In genomic region chr7:92896036-92896435, GRCm38 (mm10) we compare ENCODE assay signal across 30 mouse cellular contexts. TPM values are rescaled to one million over a fixed set of nuclear protein-coding genes. Genes with fewer than 3 reads are reported as not detected.
DNase-seq lines count a peak whose midpoint lies in the region; ATAC-seq and TF ChIP-seq lines count a peak whose summit lies in the region.
"Had no signal": no experiment of that assay in that cellular context is flagged by ENCODE, and none has a peak within 500 bp of the region (broad histone marks: within the 10 kb centered on the region; RNA-seq: fewer than 3 reads in every experiment).

No protein-coding gene starts in this region.

- ATAC-seq in forebrain, postnatal 0 days, result no peak
- peak; percentile 33 for ATAC-seq in forebrain, embryonic 16.5 days
- ATAC-seq in forebrain, embryonic 11.5 days (replicated peaks; ENCODE audit: low FRiP score), result no peak
- ATAC-seq in liver, embryonic 12.5 days, result no peak
- ATAC-seq: hindbrain, postnatal 0 days; inflammation-experienced regulatory T-cells, adult 6 months; intestine, embryonic 16.5 days; Patski had no signal

- no peak overlapping the region for H3K4me2 ChIP-seq in forebrain, postnatal 0 days (ENCODE audit: low read depth)
- no peak overlapping the region for H3K4me2 ChIP-seq in forebrain, embryonic 16.5 days (ENCODE audit: low read length)
- no peak overlapping the region for H3K4me2 ChIP-seq in forebrain, embryonic 11.5 days (ENCODE audit: low read depth, low read length, severe bottlenecking)
- H3K4me2 ChIP-seq in liver, embryonic 12.5 days, result no peak overlapping the region
- H3K4me2 ChIP-seq: embryonic facial prominence, embryonic 13.5 days; heart, embryonic 13.5 days; hindbrain, embryonic 14.5 days had no signal

- H3K4me3 ChIP-seq in forebrain, embryonic 10.5 days, result no peak overlapping the region
- H3K4me3 ChIP-seq in forebrain, postnatal 0 days (ENCODE audit: low read depth, low read length), result no peak overlapping the region
- H3K4me3 ChIP-seq in forebrain, embryonic 16.5 days (replicated peaks; ENCODE audit: low read length), result no peak overlapping the region
- H3K4me3 ChIP-seq in forebrain, embryonic 11.5 days (ENCODE audit: low read depth, low read length), result no peak overlapping the region
- H3K4me3 ChIP-seq in liver, embryonic 12.5 days, result no peak overlapping the region
- H3K4me3 ChIP-seq: embryonic facial prominence, embryonic 10.5 days; embryonic facial prominence, embryonic 13.5 days; erythroblast, embryonic 14.5 days; heart, adult 2 months; heart, embryonic 10.5 days; heart, embryonic 13.5 days had no signal

- H3K27me3 ChIP-seq in forebrain, embryonic 10.5 days (ENCODE audit: poor library complexity, severe bottlenecking), result no peaks in the 10 kb centered on the region
- no peaks in the 10 kb centered on the region for H3K27me3 ChIP-seq in forebrain, postnatal 0 days (ENCODE audit: insufficient read depth, low read length)
- H3K27me3 ChIP-seq in forebrain, embryonic 16.5 days (replicated peaks; ENCODE audit: control insufficient read depth, insufficient read depth, low read length), result no peaks in the 10 kb centered on the region
- no peaks in the 10 kb centered on the region for H3K27me3 ChIP-seq in forebrain, embryonic 11.5 days (ENCODE audit: control insufficient read depth, insufficient read depth, low read length)
- H3K27me3 ChIP-seq in liver, embryonic 12.5 days (replicated peaks), result no peaks in the 10 kb centered on the region
- H3K27me3 ChIP-seq: embryonic facial prominence, embryonic 13.5 days; heart, embryonic 13.5 days; Patski had no signal

- 0 out of 2 replicates have a peak, but pooled peaks cover 3% of the 10 kb centered on the region for H3K9me3 ChIP-seq in forebrain, embryonic 10.5 days
- no peaks in the 10 kb centered on the region for H3K9me3 ChIP-seq in forebrain, postnatal 0 days (ENCODE audit: low read length)
- H3K9me3 ChIP-seq in forebrain, embryonic 16.5 days (ENCODE audit: control insufficient read depth, low read length), result no peaks in the 10 kb centered on the region; the same call in 1 of the 2 replicates
- H3K9me3 ChIP-seq in forebrain, embryonic 11.5 days (ENCODE audit: control insufficient read depth, low read length), result no peaks in the 10 kb centered on the region
- H3K9me3 ChIP-seq in liver, embryonic 12.5 days (replicated peaks), result no peaks in the 10 kb centered on the region
- H3K9me3 ChIP-seq: embryonic facial prominence, embryonic 10.5 days; embryonic facial prominence, embryonic 13.5 days; heart, embryonic 10.5 days; heart, embryonic 13.5 days had no signal

- H3K27ac ChIP-seq in forebrain, embryonic 10.5 days, result no peak overlapping the region
- H3K27ac ChIP-seq in forebrain, postnatal 0 days (ENCODE audit: low read depth, low read length), result no peak overlapping the region
- H3K27ac ChIP-seq in forebrain, embryonic 16.5 days (ENCODE audit: low read length), result no peak overlapping the region
- H3K27ac ChIP-seq in forebrain, embryonic 11.5 days (ENCODE audit: low read depth, low read length), result no peak overlapping the region
- no peak overlapping the region for H3K27ac ChIP-seq in liver, embryonic 12.5 days
- H3K27ac ChIP-seq: embryonic facial prominence, embryonic 10.5 days; embryonic facial prominence, embryonic 13.5 days; heart, adult 2 months; heart, embryonic 10.5 days; heart, embryonic 13.5 days; hindbrain, embryonic 14.5 days; hindbrain, postnatal 0 days had no signal

- 80% methylated on average over 5 of the region's 5 CpGs for WGBS in forebrain, embryonic 10.5 days
- WGBS in forebrain, postnatal 0 days, result 64% methylated on average over 5 of the region's 5 CpGs
- WGBS in forebrain, embryonic 16.5 days, result 60% methylated on average over 5 of the region's 5 CpGs
- 74% methylated on average over 5 of the region's 5 CpGs for WGBS in forebrain, embryonic 11.5 days
- 61% methylated on average over 5 of the region's 5 CpGs for WGBS in liver, embryonic 12.5 days (ENCODE audit: insufficient replicate concordance)

- H3K9ac ChIP-seq in forebrain, postnatal 0 days, result no peak overlapping the region
- no peak overlapping the region for H3K9ac ChIP-seq in forebrain, embryonic 16.5 days (replicated peaks; ENCODE audit: low read depth, low read length)
- no peak overlapping the region for H3K9ac ChIP-seq in forebrain, embryonic 11.5 days (ENCODE audit: low read length)
- H3K9ac ChIP-seq in liver, embryonic 12.5 days, result no peak overlapping the region
- H3K9ac ChIP-seq: embryonic facial prominence, embryonic 13.5 days; heart, embryonic 13.5 days; hindbrain, embryonic 14.5 days had no signal

- peak; percentile 9 for DNase-seq in forebrain, embryonic 10.5 days (ENCODE audit: extremely low spot score, low spot score)
- DNase-seq in forebrain, postnatal 0 days, result no peak
- no peak for DNase-seq in forebrain, embryonic 11.5 days (ENCODE audit: low spot score)
- DNase-seq in right cerebral cortex, postnatal 25 days, result peak; percentile 5
- no peak for DNase-seq in right cerebral cortex, postnatal 4 days
- peak; percentile 55 for DNase-seq in telencephalon, adult 2 months (ENCODE audit: low read depth, low spot score)
- DNase-seq: adrenal gland, adult 2 months; adrenal gland, postnatal 14 days; cerebellum, adult 2 months; cerebellum, adult 9-11 months; cerebellum, postnatal 25 days; embryo, embryonic 11 days; gastrocnemius, postnatal 10 days; gastrocnemius, postnatal 36 days; heart, adult 2 months; heart, postnatal 14 days; heart, postnatal 4 days; kidney, adult 18-20 months had no signal

- H3K4me1 ChIP-seq in forebrain, embryonic 10.5 days, result 0 out of 2 replicates have a peak, but pooled peaks cover under 1% of the 10 kb centered on the region
- no peaks in the 10 kb centered on the region for H3K4me1 ChIP-seq in forebrain, postnatal 0 days (ENCODE audit: insufficient read depth)
- H3K4me1 ChIP-seq in forebrain, embryonic 16.5 days (replicated peaks; ENCODE audit: control insufficient read depth, insufficient read depth, low read length), result peaks cover 3% of the 10 kb centered on the region; the same call in 1 of the 2 replicates
- no peaks in the 10 kb centered on the region for H3K4me1 ChIP-seq in forebrain, embryonic 11.5 days (replicated peaks; ENCODE audit: control insufficient read depth, insufficient read depth, low read length)
- H3K4me1 ChIP-seq in liver, embryonic 12.5 days, result peaks cover 19% of the 10 kb centered on the region; the same call in 1 of the 2 replicates
- H3K4me1 ChIP-seq: embryonic facial prominence, embryonic 13.5 days; heart, embryonic 10.5 days had no signal

- TF ChIP-seq CTCF in forebrain, postnatal 0 days (IDR thresholded peaks at IDR 0.05; ENCODE audit: low read depth), result no peak

- peaks cover 5% of the 10 kb centered on the region for H3K36me3 ChIP-seq in forebrain, embryonic 10.5 days (replicated peaks)
- H3K36me3 ChIP-seq in forebrain, postnatal 0 days (ENCODE audit: insufficient read depth), result no peaks in the 10 kb centered on the region
- H3K36me3 ChIP-seq in forebrain, embryonic 16.5 days (ENCODE audit: control insufficient read depth, insufficient read depth), result no peaks in the 10 kb centered on the region
- H3K36me3 ChIP-seq in forebrain, embryonic 11.5 days (ENCODE audit: control insufficient read depth, insufficient read depth, low read length), result no peaks in the 10 kb centered on the region
- H3K36me3 ChIP-seq in liver, embryonic 12.5 days, result peaks cover 8% of the 10 kb centered on the region
- H3K36me3 ChIP-seq: embryonic facial prominence, embryonic 10.5 days; embryonic facial prominence, embryonic 13.5 days; heart, embryonic 10.5 days had no signal

RNA-seq across cellular contexts. Expression of gene Prcp, which starts 21.8 kb away (rescaled TPM):
- polyA plus RNA-seq in forebrain, embryonic 10.5 days (2016; fragmentation: Nextera tagmentation; extraction: Ambion mirVana), result 19.5 and 21.2 TPM in 2 replicates
- total RNA-seq in forebrain, postnatal 0 days (2014; rRNA removed), result 15.7 and 20.8 TPM in 2 replicates
- 11.6 and 12.5 TPM in 2 replicates for polyA plus RNA-seq in forebrain, postnatal 0 days (2015; fragmentation: Nextera tagmentation; extraction: Ambion mirVana)
- polyA plus RNA-seq in forebrain, embryonic 16.5 days (2015; fragmentation: Nextera tagmentation; extraction: Ambion mirVana), result 17.3 and 19.7 TPM in 2 replicates
- polyA plus RNA-seq in forebrain, embryonic 11.5 days (2014; fragmentation: Nextera tagmentation; extraction: Ambion mirVana), result 18.9 and 20.3 TPM in 2 replicates
- 18.2 and 20.0 TPM in 2 replicates for polyA plus RNA-seq in liver, embryonic 12.5 days (2016; fragmentation: Nextera tagmentation; extraction: Ambion mirVana)

RNA-seq across cellular contexts. Expression of gene Ddias, which starts 22.0 kb away (rescaled TPM):
- 25.3 and 26.6 TPM in 2 replicates for polyA plus RNA-seq in forebrain, embryonic 10.5 days (2016; fragmentation: Nextera tagmentation; extraction: Ambion mirVana)
- total RNA-seq in forebrain, postnatal 0 days (2014; rRNA removed), result 4.2 and 5.1 TPM in 2 replicates
- polyA plus RNA-seq in forebrain, postnatal 0 days (2015; fragmentation: Nextera tagmentation; extraction: Ambion mirVana), result 3.2 and 3.3 TPM in 2 replicates
- 6.6 and 9.6 TPM in 2 replicates for polyA plus RNA-seq in forebrain, embryonic 16.5 days (2015; fragmentation: Nextera tagmentation; extraction: Ambion mirVana)
- 26.1 and 27.4 TPM in 2 replicates for polyA plus RNA-seq in forebrain, embryonic 11.5 days (2014; fragmentation: Nextera tagmentation; extraction: Ambion mirVana)
- polyA plus RNA-seq in liver, embryonic 12.5 days (2016; fragmentation: Nextera tagmentation; extraction: Ambion mirVana), result 15.5 and 16.1 TPM in 2 replicates
- polyA plus RNA-seq: adrenal gland, adult 2 months had no signal

Comparison
In these comparisons a context has a peak if more than half of its experiments do, and no peak if none do; other contexts are left out.
1. DNase-seq: peak in forebrain, embryonic 10.5 days (single experiment), right cerebral cortex, postnatal 25 days (single experiment) and telencephalon, adult 2 months (single experiment); none in forebrain, postnatal 0 days (single experiment), forebrain, embryonic 11.5 days (single experiment) and right cerebral cortex, postnatal 4 days (single experiment).